Mouse (Mus musculus) olfactory bulb, adult 2 months (tissue): Measurements from ENCODE around the gene Trdmt1. TPM values are rescaled to one million over a fixed set of nuclear protein-coding genes. Genes with fewer than 3 reads are reported as not detected.

Experiments used
- H3K27ac ChIP-seq: fragments of 200-500 bp; 2 replicates; pipeline ENCODE4 v1.5.1; 2012; ENCODE audit warnings: low read depth, low read length; ENCODE audit not compliant: insufficient read depth
- H3K4me1 ChIP-seq: fragments of 200-500 bp; 2 replicates; pipeline ENCODE4 v1.6.1; 2012; ENCODE audit warnings: low read length; ENCODE audit not compliant: control insufficient read depth, insufficient read depth
- H3K4me3 ChIP-seq: fragments of 200-500 bp; 2 replicates; pipeline ENCODE4 v1.5.1; 2012; ENCODE audit warnings: mild to moderate bottlenecking, low read depth, low read length, moderate library complexity; ENCODE audit not compliant: insufficient read depth
- CTCF ChIP-seq: fragments of 200-500 bp; IDR thresholded peaks from 2 replicates; pipeline ENCODE4 v1.5.1; 2012; ENCODE audit warnings: low read depth, mild to moderate bottlenecking, low read length, moderate library complexity; ENCODE audit not compliant: insufficient read depth
- POLR2A ChIP-seq: fragments of 200-500 bp; IDR thresholded peaks from 2 replicates; pipeline ENCODE4 v1.6.1; 2012; ENCODE audit warnings: mild to moderate bottlenecking, low read depth, low read length, moderate library complexity; ENCODE audit not compliant: insufficient read depth
- WGBS: fragments of 180-500 bp; shearing (Covaris S2); methylation state at CpG from one replicate; pipeline ENCODE4 v1.1.7; 2018; 5-methylcytosine and 5-hydroxymethylcytosine counted together
- polyA plus RNA-seq: library from polyadenylated mRNA; stranded (reverse); fragments of >200 nt; gene quantifications from 2 replicates; pipeline ENCODE4 v1.2.4, GENCODE M21; 2012; ENCODE audit warnings: low replicate concordance; ENCODE audit not compliant: missing spikeins, insufficient read depth, insufficient read length

Trdmt1 gene
- polyA plus RNA-seq, 1 experiment, result not detected

DNA sequence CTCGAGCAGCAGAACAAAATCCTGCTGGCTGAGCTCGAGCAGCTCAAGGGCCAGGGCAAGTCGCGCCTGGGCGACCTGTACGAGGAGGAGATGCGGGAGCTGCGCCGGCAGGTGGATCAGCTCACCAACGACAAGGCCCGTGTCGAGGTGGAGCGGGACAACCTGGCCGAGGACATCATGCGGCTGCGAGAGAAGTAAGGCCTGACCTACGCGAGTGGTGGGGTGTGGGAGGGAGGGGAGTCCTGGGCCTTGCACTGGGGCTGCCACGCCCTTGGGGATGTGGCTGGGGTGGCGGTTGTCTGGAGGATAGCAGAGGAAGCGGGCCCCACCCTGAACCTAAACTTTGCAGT, 30.3 kb upstream of the Trdmt1 start:
- H3K4me3 ChIP-seq, result peak overlapping the region; percentile 53
- under 1% methylated on average over 21 of the region's 21 CpGs for WGBS
- H3K4me1 ChIP-seq, result peaks cover 17% of the 10 kb centered on the region
- no peak for TF ChIP-seq CTCF
- TF ChIP-seq POLR2A, result no peak
- H3K27ac ChIP-seq, result no peak overlapping the region

DNA sequence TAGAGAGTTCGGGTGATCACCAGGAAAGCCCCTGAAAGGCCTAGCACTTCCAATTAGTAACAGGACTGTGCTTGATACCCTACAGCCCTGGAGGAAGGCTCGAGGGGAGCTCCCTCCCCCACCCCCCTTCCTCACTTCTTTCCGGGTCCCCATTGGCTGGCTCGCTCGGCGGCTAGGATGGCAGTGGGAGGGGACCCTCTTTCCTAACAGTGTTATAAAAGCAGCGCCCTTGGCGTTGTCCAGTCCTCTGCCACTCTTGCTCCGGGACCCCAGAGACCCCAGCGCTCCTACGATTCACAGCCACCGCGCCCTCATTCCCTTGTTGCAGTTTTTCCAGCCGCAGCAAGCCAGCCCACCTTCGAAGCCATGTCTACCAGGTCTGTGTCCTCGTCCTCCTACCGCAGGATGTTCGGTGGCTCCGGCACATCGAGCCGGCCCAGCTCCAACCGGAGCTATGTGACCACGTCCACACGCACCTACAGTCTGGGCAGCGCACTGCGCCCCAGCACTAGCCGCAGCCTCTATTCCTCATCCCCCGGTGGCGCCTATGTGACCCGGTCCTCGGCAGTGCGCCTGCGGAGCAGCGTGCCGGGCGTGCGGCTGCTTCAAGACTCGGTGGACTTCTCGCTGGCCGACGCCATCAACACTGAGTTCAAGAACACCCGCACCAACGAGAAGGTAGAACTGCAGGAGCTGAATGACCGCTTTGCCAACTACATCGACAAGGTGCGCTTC, 29.8 kb upstream of the Trdmt1 start:
- H3K4me1 ChIP-seq, result peaks cover 17% of the 10 kb centered on the region
- WGBS, result 1% methylated on average over 46 of the region's 46 CpGs
- H3K27ac ChIP-seq, result peak overlapping the region; percentile 54
- TF ChIP-seq POLR2A, result no peak
- no peak for TF ChIP-seq CTCF
- peak overlapping the region; percentile 53 for H3K4me3 ChIP-seq

DNA sequence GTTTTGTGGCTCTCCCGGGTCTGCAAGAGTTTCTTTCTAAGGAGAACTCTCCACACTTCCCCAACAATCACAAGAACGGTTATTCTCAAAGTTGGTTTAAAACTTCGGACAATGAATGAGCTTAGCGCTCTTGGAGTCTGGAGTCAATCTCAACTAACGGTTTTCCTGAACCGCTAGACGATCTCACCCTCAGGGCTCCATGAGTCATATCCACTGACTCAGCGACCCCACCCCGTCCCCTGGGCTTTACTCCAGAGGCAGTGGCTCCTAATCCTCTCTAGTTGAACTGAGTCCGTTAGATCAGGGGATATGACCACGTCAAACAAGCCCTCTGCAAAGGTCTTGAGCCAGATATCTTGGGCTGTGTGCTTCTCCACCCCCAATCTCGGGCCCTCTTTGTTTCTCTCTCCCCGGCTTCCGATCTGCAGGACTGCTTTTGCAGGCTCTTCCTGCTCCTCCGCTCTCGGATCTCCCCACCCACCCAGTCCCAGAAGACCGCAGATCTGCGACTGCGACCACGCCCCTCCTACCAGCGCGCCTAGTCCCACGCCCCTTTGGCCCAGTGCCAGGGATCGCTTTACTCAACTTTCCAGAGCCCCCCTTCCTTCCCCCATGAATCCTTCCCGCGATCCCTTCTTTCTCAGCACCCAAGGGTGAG, 29.1 kb upstream of the Trdmt1 start, which contains the start of gene Vim:
Gene Vim, plus strand, starts transcription at position 520 of the 658 bp plus-strand sequence.
- peaks cover 17% of the 10 kb centered on the region for H3K4me1 ChIP-seq
- WGBS, result under 1% methylated on average over 26 of the region's 26 CpGs
- H3K27ac ChIP-seq, result peak within 1 kb of the TSS; percentile 73
- no peak for TF ChIP-seq CTCF
- no peak for TF ChIP-seq POLR2A
- peak within 1 kb of the TSS; percentile 53 for H3K4me3 ChIP-seq

DNA sequence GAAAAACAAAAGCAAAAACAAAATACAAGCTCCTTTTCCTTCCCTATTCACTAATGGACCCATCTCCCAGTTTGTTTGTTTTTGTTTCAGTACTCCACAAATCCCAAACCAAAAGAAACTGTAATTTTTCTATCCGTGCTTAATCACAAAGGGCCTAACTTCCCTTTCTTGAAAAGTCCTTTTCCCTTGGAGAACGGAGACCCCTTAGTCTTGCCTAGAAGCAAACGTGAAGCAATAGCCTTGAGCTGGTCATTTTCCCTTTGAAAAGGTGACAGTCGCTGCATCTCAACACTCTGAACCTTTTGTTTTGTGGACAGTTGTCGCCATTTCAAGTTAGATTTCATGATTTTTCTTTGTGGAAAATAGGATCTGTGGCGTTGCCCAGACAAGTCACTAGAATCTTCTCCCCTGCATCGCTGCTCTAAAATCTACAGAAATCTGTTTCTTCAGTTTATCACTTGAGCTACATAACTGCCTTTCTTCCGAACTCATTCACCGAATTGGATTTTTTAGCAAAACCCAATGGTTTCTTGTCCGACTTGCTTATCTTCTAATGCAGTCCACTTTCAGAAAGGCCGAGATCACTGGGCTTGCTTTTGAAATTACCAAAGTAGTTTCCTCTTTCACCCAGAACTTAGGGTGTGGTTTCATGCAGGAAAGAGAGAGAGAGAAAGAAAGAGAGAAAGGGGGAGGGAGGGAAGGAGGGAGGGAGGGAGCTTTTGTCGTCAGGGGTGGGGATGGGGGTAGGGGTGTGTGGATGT, 28.4 kb upstream of the Trdmt1 start:
- TF ChIP-seq CTCF (no peak), POLR2A (no peak)
- Histone ChIP-seq H3K4me3 (no peak overlapping the region), H3K4me1 (peaks cover 17% of the 10 kb centered on the region), H3K27ac (peak overlapping the region; percentile 71)
- 41% methylated on average over 12 of the region's 12 CpGs for WGBS

DNA sequence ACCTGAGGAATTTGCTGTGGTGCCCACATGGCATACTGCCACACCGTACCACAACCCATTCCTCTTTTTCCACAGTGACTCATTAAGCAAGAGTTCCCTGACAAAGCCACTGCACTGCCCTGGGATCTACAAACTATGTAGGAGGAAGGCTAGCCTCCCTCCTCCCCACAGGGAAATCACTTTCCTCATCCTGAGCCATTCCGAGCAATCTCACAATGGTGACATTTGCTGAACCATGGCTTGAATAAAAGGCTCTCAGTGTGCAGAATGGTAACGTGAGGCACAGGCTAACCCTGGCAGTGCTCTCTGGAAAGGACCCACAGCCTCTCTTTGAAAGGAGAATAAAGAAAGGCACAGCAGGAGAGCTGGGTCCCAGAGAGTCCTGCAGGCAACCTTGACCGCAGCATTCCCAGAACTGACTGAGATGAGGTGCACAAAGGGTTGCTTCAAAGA, 27.7 kb upstream of the Trdmt1 start:
- 47% methylated on average over 4 of the region's 4 CpGs for WGBS
- H3K4me1 ChIP-seq, result peaks cover 17% of the 10 kb centered on the region
- H3K27ac ChIP-seq, result no peak overlapping the region
- TF ChIP-seq CTCF, result no peak
- no peak for TF ChIP-seq POLR2A
- no peak overlapping the region for H3K4me3 ChIP-seq

DNA sequence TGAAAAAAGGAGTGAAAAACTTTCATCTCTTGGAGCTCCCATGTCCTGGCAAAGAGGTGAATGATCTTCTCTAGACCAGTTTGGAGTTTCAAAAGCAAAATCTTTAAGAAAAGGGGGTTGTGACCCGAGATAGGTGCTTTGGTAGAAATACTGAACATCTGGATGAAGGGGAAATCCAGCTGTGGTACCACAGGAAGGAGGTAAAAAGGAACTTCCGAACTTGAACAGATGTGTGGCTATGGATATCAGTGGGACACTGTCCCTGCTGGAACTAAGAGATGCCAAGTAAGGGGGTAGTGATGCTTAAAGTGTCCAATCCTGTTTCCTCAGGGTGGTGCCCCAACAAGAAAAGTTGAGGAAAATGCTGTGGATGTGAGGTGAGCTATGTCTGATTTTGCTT, 25.7 kb upstream of the Trdmt1 start:
- Histone ChIP-seq H3K4me3 (no peak overlapping the region), H3K4me1 (peaks cover 13% of the 10 kb centered on the region), H3K27ac (no peak overlapping the region)
- TF ChIP-seq POLR2A, result no peak
- no peak for TF ChIP-seq CTCF
- 90% methylated on average over 2 of the region's 2 CpGs for WGBS

DNA sequence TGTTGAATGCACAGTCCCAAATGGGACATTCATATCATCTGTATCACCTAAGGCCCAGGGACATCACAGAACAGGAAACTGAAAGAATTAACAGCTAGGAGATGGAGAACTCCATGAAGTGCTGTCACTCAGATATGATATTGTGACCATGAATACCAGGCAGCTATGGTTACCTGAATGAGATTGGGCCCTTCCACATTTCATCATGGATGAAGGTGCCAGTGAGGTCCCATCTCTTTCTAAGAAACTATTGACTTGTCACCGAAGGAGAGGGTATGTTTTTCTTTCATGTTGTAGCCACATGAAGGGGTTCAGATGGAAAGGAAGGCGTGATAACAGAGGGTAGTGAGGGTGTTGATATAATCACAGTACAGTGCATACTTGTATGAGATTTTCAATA, 15.9 kb upstream of the Trdmt1 start:
- WGBS, result 96% methylated on average over 2 of the region's 2 CpGs
- TF ChIP-seq POLR2A, result no peak
- TF ChIP-seq CTCF, result no peak
- Histone ChIP-seq H3K4me1 (peaks cover 2% of the 10 kb centered on the region; the same call in 1 of the 2 replicates), H3K27ac (no peak overlapping the region), H3K4me3 (no peak overlapping the region)

DNA sequence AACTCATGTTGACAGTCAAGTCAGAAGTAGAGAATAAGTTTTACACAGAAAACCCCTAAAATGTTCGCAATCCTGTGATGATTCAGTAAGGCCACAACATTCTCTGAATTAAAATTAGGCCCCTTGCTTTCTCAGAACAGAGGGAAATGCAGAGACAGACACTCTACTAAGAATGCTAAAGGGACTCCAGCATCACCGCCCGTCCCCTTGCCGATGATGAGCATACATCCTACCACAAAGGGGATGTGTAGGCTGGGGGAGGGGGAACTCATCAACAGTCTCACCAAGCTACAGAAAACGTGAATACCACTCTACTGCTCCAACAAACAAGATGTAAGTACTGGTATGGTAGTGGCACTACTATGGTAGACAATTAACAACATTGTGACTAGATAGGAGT, 15.3 kb upstream of the Trdmt1 start:
- Histone ChIP-seq H3K4me1 (peaks cover 2% of the 10 kb centered on the region; the same call in 1 of the 2 replicates), H3K27ac (no peak overlapping the region), H3K4me3 (no peak overlapping the region)
- WGBS, result 88% methylated on average over 5 of the region's 5 CpGs
- TF ChIP-seq POLR2A, result no peak
- TF ChIP-seq CTCF, result no peak

DNA sequence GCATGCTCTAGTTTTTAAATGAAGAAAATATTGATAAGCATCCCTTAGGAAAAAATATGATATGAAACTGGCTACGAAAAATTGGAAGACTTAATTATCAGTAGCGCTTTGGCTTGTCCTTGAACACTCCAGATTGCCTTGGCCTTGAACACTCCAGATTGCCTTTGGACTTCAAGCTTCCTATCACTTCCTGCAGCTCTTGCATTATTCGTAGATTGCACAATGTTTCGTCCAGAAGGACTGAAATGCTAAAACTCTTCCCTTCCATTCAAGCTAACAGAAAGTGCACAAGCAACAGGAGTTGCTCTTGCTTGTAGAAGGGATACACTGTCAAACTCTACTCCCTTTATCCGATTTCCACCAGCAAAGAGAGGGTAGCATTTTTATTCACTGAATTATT, 14.8 kb upstream of the Trdmt1 start:
- WGBS, result 92% methylated on average over 5 of the region's 5 CpGs
- TF ChIP-seq CTCF (no peak), POLR2A (no peak)
- Histone ChIP-seq H3K27ac (no peak overlapping the region), H3K4me3 (no peak overlapping the region), H3K4me1 (peaks cover 2% of the 10 kb centered on the region; the same call in 1 of the 2 replicates)
